In the genomic region with DNA sequence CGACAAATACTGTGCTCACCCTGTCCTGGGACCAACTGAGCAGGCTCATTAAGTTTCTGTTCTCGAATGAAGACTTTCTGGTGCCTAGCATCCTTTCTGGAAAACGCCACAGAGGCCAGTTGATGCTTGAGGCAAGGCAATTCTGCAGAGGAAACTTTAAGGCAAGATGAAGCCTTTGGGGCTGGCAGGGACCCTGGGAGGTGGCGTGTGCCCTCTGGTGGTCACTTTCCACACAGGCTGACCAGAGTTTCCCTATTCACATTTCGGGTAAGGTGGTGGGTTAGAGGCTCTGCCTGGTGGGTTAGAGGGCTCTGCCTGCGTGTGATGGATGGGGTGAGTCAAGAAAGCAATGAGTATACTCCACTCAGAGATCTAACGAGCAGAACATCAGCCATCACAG, we compare ENCODE assay signal across 8 mouse cellular contexts. TPM values are rescaled to one million over a fixed set of nuclear protein-coding genes. Genes with fewer than 3 reads are reported as not detected.
A peak's percentile ranks its signal among the peaks of the same experiment; 100 is the strongest.
DNase-seq lines count a peak whose midpoint lies in the region; ATAC-seq and TF ChIP-seq lines count a peak whose summit lies in the region.

No protein-coding gene starts in this region.

- TF ChIP-seq POLR2A in cerebellum, adult 2 months (IDR thresholded peaks at IDR 0.05; ENCODE audit: borderline replicate concordance, insufficient read depth, low read length) = no peak

- TF ChIP-seq CTCF in cerebellum, adult 2 months (IDR thresholded peaks at IDR 0.05; ENCODE audit: borderline replicate concordance, insufficient read depth, low read depth, low read length) = peak; percentile 94

- ATAC-seq in inflammation-experienced regulatory T-cells, adult 6 months = peak; percentile 66

- H3K9me3 ChIP-seq in embryonic facial prominence, embryonic 10.5 days = no peaks in the 10 kb centered on the region

- no peaks in the 10 kb centered on the region for H3K27me3 ChIP-seq in cerebellum, adult 2 months (ENCODE audit: control insufficient read depth, insufficient read depth, low read length)
- 0 out of 2 replicates have a peak, but pooled peaks cover 5% of the 10 kb centered on the region for H3K27me3 ChIP-seq in embryonic facial prominence, embryonic 10.5 days (replicated peaks; ENCODE audit: low read depth, poor library complexity, severe bottlenecking)

- no peak overlapping the region for H3K4me3 ChIP-seq in cerebellum, adult 2 months (replicated peaks; ENCODE audit: insufficient read depth, low read depth, low read length)
- H3K4me3 ChIP-seq in embryonic facial prominence, embryonic 10.5 days = no peak overlapping the region

- WGBS in cerebellum, adult 2 months = 19% methylated on average over 7 of the region's 7 CpGs
- 26% methylated on average over 7 of the region's 7 CpGs for WGBS in embryonic facial prominence, embryonic 10.5 days

- no peak overlapping the region for H3K27ac ChIP-seq in cerebellum, adult 2 months (ENCODE audit: insufficient read depth, low read length)
- 0 out of 2 replicates have a peak overlapping the region, but pooled peaks have one; percentile 41 for H3K27ac ChIP-seq in embryonic facial prominence, embryonic 10.5 days (replicated peaks)

- H3K4me1 ChIP-seq in cerebellum, adult 2 months (ENCODE audit: control insufficient read depth, insufficient read depth, low read length) = no peaks in the 10 kb centered on the region
- H3K4me1 ChIP-seq in embryonic facial prominence, embryonic 10.5 days = peaks cover 23% of the 10 kb centered on the region

- DNase-seq in cerebellum, adult 2 months = peak; percentile 34 to 58
- no peak for DNase-seq in cerebellum, adult 9-11 months
- DNase-seq in right cerebral cortex, adult 18-20 months = peak; percentile 20
- no peak for DNase-seq in right cerebral cortex, postnatal 36 days (ENCODE audit: low spot score in 2 of 2)
- DNase-seq in embryonic facial prominence, embryonic 10.5 days (ENCODE audit: low spot score) = peak; percentile 82
- DNase-seq in lung, postnatal 14 days = peak; percentile 74
- peak; percentile 42 for DNase-seq in spleen, postnatal 36 days (ENCODE audit: low spot score in 2 of 2)

- no peaks in the 10 kb centered on the region for H3K36me3 ChIP-seq in embryonic facial prominence, embryonic 10.5 days (replicated peaks)

RNA-seq across cellular contexts. Expression of gene Zfp36l1, which starts 28.7 kb away (rescaled TPM):
- 20.4 and 23.2 TPM in 2 replicates for polyA plus RNA-seq in cerebellum, adult 2 months (2012; rRNA removed)
- polyA plus RNA-seq in embryonic facial prominence, embryonic 10.5 days (2016; fragmentation: Nextera tagmentation; extraction: Ambion mirVana) = 114 and 119 TPM in 2 replicates
- 100 to 1,000 TPM; 109 to 177 (median 123) TPM for polyA plus RNA-seq in inflammation-experienced regulatory T-cells, adult 6 months (2017; shearing (Covaris generic))

Comparison
In these comparisons a context has a peak if more than half of its experiments do, and no peak if none do; other contexts are left out.
1. DNase-seq: peak in cerebellum, adult 2 months (2 of 2), right cerebral cortex, adult 18-20 months (single experiment), embryonic facial prominence, embryonic 10.5 days (single experiment), lung, postnatal 14 days (single experiment) and spleen, postnatal 36 days (2 of 2); none in cerebellum, adult 9-11 months (single experiment) and right cerebral cortex, postnatal 36 days (0 of 2).